Mouse (Mus musculus) midbrain, embryonic 16.5 days (tissue): ENCODE results near the gene Dcakd. TPM values are rescaled to one million over a fixed set of nuclear protein-coding genes. Genes with fewer than 3 reads are reported as not detected.

ENCODE experiments used
- ATAC-seq: fragments of 200-750 bp; cut with Nextera tagmentation; 2 replicates; pipeline ENCODE4 v1.8.0; 2017; ENCODE audit warnings: moderate TSS enrichment
- H3K27ac ChIP-seq: fragments of 300-500 bp; sonication (generic); 2 replicates; pipeline ENCODE4 v1.5.1; 2014; ENCODE audit warnings: mild to moderate bottlenecking, low read length, mixed read lengths
- H3K27me3 ChIP-seq: fragments of 300-500 bp; sonication (generic); 2 replicates; pipeline ENCODE4 v1.6.1; 2014; ENCODE audit warnings: low read depth, low read length, mixed read lengths; ENCODE audit not compliant: control insufficient read depth, insufficient read depth
- H3K36me3 ChIP-seq: fragments of 300-500 bp; sonication (generic); 2 replicates; pipeline ENCODE4 v1.6.1; 2014; ENCODE audit warnings: mild to moderate bottlenecking, low read length, moderate library complexity, mixed read lengths; ENCODE audit not compliant: control insufficient read depth, insufficient read depth
- H3K4me1 ChIP-seq: fragments of 300-500 bp; sonication (generic); 2 replicates; pipeline ENCODE4 v1.6.1; 2014; ENCODE audit warnings: mild to moderate bottlenecking, low read length, mixed read lengths; ENCODE audit not compliant: control insufficient read depth, insufficient read depth
- H3K4me2 ChIP-seq: fragments of 300-500 bp; sonication (generic); 2 replicates; pipeline ENCODE4 v1.6.1; 2014; ENCODE audit warnings: mild to moderate bottlenecking, low read length, mixed read lengths
- H3K4me3 ChIP-seq: fragments of 300-500 bp; sonication (generic); 2 replicates; pipeline ENCODE4 v1.5.1; 2014; ENCODE audit warnings: low read depth, mild to moderate bottlenecking, low read length, moderate library complexity, mixed read lengths
- H3K9ac ChIP-seq: fragments of 300-500 bp; sonication (generic); 2 replicates; pipeline ENCODE4 v1.6.1; 2014; ENCODE audit warnings: low read depth, low read length, mixed read lengths
- H3K9me3 ChIP-seq: fragments of 300-500 bp; sonication (generic); replicated peaks from 2 replicates; pipeline ENCODE4 v1.6.1; 2014; ENCODE audit warnings: mild to moderate bottlenecking, low read length, mixed read lengths; ENCODE audit not compliant: control insufficient read depth, poor library complexity, severe bottlenecking
- WGBS: fragments of 180-500 bp; shearing (Covaris S2); extraction: QIAGEN DNeasy Blood & Tissue Kit; methylation state at CpG from one replicate; pipeline ENCODE4 v1.1.7; 2014; 5-methylcytosine and 5-hydroxymethylcytosine counted together
- polyA plus RNA-seq: library from polyadenylated mRNA; unstranded; fragments of >200 nt; fragmentation: Nextera tagmentation; extraction: Ambion mirVana; gene quantifications from 2 replicates; pipeline ENCODE4 v1.2.1, GENCODE M21; 2015

Dcakd gene
- polyA plus RNA-seq, 1 experiment from 2014 or later = 174 TPM

DNA sequence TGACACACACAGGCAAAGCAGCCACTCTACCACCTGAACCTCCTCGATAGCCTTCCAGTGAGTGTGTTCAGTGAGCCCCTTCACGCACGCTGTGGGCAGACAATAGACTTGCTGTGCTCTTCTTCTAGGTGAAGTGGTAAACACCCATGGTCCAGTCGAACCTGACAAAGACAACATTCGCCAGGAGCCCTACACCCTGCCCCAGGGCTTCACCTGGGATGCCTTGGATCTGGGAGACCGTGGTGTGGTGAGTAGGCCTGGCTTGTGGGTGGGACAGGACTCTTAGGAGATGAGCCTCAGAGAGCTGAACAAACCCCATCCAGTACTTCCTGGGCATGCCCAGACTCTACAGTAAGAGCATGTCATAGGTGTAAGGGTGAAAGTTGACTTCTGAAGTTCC, 23.9 kb upstream of the Dcakd start:
- 93% methylated on average over 6 of the region's 6 CpGs for WGBS
- no peak for ATAC-seq
- Histone ChIP-seq H3K9me3 (no peaks in the 10 kb centered on the region), H3K27ac (no peak overlapping the region), H3K9ac (no peak overlapping the region), H3K4me2 (no peak overlapping the region), H3K4me3 (no peak overlapping the region), H3K27me3 (no peaks in the 10 kb centered on the region), H3K36me3 (peaks cover 8% of the 10 kb centered on the region; the same call in 1 of the 2 replicates), H3K4me1 (no peaks in the 10 kb centered on the region)

DNA sequence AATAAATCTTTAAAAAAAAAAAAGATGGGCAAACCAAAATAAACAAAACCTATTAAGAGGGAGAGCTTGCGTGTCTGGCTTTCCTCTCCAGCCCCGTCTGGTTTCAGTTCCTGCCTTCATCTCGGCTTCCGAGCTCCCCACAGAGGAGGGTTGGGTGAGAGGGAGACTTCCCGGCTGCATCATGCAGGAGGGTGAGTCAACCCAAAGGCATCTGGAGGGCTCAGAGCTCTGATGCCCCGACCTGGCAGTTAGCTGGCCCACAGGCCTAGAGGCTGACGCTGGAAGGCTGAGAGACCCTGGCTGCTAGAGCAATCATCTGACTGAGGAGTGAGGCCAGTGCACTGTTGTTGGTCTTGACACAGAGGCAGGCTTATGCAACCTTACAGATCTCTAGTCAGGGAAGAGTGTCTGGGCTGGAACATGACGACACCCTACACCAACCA, 23.1 kb upstream of the Dcakd start:
- 89% methylated on average over 8 of the region's 8 CpGs for whole genome bisulfite sequencing
- H3K27me3 ChIP-seq = no peaks in the 10 kb centered on the region
- H3K9me3 ChIP-seq = no peaks in the 10 kb centered on the region
- no peaks in the 10 kb centered on the region for H3K4me1 ChIP-seq
- H3K4me3 ChIP-seq = no peak overlapping the region
- no peak overlapping the region for H3K4me2 ChIP-seq
- ATAC-seq = no peak
- H3K27ac ChIP-seq = no peak overlapping the region
- H3K36me3 ChIP-seq = peaks cover 5% of the 10 kb centered on the region; the same call in 1 of the 2 replicates
- H3K9ac ChIP-seq = no peak overlapping the region

DNA sequence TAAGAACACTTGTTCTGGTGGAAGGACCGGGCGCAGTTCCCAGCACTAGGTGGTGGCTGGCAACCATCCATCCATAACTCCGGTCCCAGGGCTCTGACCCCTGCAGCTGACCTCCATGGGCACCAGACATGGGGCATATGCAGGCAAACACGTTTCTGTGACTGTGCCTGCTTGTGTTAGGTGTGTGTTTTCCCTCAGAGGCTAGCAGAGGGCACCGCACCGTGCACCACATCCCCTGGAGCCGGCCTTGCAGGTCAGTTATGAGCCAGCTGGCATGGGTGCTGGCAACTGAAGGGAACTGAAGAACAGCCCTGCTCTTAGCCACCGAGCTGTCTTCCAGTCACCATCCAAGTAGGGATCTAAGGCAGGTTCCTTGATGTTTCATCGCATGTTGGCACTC, 22.0 kb upstream of the Dcakd start:
- no peaks in the 10 kb centered on the region for H3K9me3 ChIP-seq
- H3K27me3 ChIP-seq = no peaks in the 10 kb centered on the region
- no peak overlapping the region for H3K4me3 ChIP-seq
- H3K4me2 ChIP-seq = no peak overlapping the region
- H3K9ac ChIP-seq = no peak overlapping the region
- no peak overlapping the region for H3K27ac ChIP-seq
- peaks cover 8% of the 10 kb centered on the region for H3K36me3 ChIP-seq
- 92% methylated on average over 9 of the region's 9 CpGs for WGBS
- H3K4me1 ChIP-seq = no peaks in the 10 kb centered on the region
- ATAC-seq = no peak

DNA sequence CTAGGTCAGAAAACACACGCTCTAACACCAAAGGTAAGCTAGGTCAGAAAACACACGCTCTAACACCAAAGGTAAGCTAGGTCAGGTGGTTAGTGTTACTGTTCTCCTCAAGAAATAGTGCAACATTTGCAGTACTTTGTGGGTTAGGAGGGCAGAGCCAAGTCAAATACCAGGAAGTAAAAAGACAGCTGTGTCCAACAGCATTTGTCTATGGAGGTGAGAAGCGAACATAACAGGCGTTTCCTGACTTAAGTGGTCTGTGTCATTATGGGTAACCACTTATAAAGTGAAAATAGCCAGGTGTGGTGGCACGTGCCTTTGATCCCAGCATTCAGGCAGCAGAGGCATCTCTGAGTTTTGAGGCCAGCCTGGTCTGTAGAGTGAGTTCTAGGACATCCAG, 21.5 kb upstream of the Dcakd start:
- H3K4me1 ChIP-seq = no peaks in the 10 kb centered on the region
- no peak overlapping the region for H3K4me2 ChIP-seq
- H3K27ac ChIP-seq = no peak overlapping the region
- no peak overlapping the region for H3K9ac ChIP-seq
- no peaks in the 10 kb centered on the region for H3K9me3 ChIP-seq
- WGBS = 94% methylated on average over 5 of the region's 5 CpGs
- H3K27me3 ChIP-seq = no peaks in the 10 kb centered on the region
- H3K4me3 ChIP-seq = no peak overlapping the region
- ATAC-seq = no peak
- peaks cover 13% of the 10 kb centered on the region for H3K36me3 ChIP-seq

DNA sequence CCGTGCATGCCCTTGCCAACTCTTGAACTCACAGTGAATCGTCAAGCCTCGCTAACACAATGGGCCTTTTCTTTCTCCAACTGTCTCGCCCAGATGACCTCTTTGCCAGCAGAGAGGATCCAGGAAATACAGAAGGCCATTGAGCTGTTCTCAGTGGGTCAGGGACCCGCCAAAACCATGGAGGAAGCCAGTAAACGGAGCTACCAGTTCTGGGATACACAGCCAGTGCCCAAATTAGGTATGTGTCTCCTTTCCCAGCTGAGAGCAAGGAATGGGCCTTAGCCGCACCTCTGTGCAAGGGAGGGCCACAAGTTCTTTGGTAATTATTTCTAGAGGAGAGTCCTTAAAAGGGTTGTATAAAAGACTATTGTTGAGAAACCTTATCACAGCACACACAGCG, 18.2 kb upstream of the Dcakd start:
- no peak overlapping the region for H3K27ac ChIP-seq
- no peaks in the 10 kb centered on the region for H3K4me1 ChIP-seq
- no peak for ATAC-seq
- H3K9me3 ChIP-seq = no peaks in the 10 kb centered on the region
- H3K36me3 ChIP-seq = peaks cover 20% of the 10 kb centered on the region
- H3K9ac ChIP-seq = no peak overlapping the region
- 65% methylated on average over 8 of the region's 8 CpGs for WGBS
- no peak overlapping the region for H3K4me3 ChIP-seq
- H3K4me2 ChIP-seq = no peak overlapping the region
- H3K27me3 ChIP-seq = no peaks in the 10 kb centered on the region

DNA sequence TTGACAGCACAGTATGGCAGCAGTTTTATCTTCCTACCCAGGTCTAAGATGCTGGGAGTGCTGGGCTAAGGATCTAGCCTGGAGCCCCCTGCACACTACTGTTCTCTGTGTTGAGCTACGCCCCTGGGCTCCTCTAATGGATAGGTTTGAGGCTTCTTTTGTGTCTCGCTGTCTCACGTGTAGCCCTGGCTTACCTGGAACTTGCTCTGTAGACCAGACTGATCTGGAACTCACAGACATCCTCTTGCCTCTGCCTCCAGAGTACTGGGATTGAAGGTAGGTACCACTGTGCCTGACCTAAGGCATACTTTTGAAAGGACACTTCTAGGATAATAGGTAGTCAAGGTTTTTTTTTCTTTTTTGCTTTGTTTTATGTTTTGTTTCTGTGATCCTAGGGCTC, 15.8 kb upstream of the Dcakd start:
- WGBS = 99% methylated on average over 3 of the region's 3 CpGs
- no peaks in the 10 kb centered on the region for H3K4me1 ChIP-seq
- no peaks in the 10 kb centered on the region for H3K27me3 ChIP-seq
- no peak overlapping the region for H3K4me2 ChIP-seq
- H3K27ac ChIP-seq = no peak overlapping the region
- no peak for ATAC-seq
- H3K36me3 ChIP-seq = peaks cover 20% of the 10 kb centered on the region
- H3K9ac ChIP-seq = no peak overlapping the region
- no peak overlapping the region for H3K4me3 ChIP-seq
- no peaks in the 10 kb centered on the region for H3K9me3 ChIP-seq

DNA sequence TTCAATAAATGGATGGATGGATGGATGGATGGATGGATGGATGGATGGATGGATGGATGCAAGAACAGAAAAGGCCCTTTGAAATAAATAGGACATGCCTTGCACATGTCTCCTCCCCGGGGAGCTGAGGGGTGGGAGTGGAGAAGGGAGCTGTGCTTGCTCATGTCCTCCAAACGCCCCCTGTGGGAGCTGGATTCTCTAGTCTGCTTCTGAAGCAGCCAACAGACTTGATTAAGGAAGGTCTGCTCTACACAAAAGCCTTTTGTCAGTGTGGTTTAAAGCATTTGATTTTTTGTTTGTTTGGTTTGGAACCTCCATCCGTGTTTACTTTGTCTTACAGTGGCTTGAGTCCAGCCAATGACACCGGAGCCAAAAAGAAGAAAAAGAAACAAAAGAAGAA, 14.7 kb upstream of the Dcakd start:
- no peak overlapping the region for H3K4me3 ChIP-seq
- H3K9ac ChIP-seq = no peak overlapping the region
- H3K27ac ChIP-seq = no peak overlapping the region
- H3K27me3 ChIP-seq = no peaks in the 10 kb centered on the region
- peaks cover 20% of the 10 kb centered on the region for H3K36me3 ChIP-seq
- ATAC-seq = no peak
- no peak overlapping the region for H3K4me2 ChIP-seq
- H3K4me1 ChIP-seq = no peaks in the 10 kb centered on the region
- no peaks in the 10 kb centered on the region for H3K9me3 ChIP-seq
- WGBS = 65% methylated on average over 4 of the region's 4 CpGs

DNA sequence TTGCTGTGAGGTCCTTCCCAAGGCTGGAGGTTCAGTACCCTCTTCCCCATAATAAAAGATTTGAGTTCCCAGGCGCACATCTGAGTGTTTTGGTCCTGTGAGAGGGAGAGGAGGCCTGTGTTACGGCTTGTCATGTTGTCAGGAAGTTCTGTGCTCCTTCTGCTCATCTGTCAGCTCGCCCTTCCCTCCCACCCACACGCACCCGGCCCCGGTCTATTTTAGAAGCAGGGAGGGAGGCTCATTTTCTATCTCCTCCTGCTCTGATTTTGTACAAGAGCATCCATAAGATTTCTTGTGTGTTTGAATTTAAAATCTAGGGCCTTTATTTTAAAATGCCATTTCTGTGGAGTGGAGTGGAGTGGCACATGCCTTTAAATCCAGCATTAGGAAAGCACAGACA, 9.9 kb upstream of the Dcakd start:
- Histone ChIP-seq H3K4me1 (no peaks in the 10 kb centered on the region), H3K36me3 (no peaks in the 10 kb centered on the region), H3K4me2 (no peak overlapping the region), H3K27me3 (no peaks in the 10 kb centered on the region), H3K9me3 (no peaks in the 10 kb centered on the region), H3K4me3 (no peak overlapping the region), H3K9ac (no peak overlapping the region), H3K27ac (no peak overlapping the region)
- 93% methylated on average over 6 of the region's 6 CpGs for WGBS
- no peak for ATAC-seq

DNA sequence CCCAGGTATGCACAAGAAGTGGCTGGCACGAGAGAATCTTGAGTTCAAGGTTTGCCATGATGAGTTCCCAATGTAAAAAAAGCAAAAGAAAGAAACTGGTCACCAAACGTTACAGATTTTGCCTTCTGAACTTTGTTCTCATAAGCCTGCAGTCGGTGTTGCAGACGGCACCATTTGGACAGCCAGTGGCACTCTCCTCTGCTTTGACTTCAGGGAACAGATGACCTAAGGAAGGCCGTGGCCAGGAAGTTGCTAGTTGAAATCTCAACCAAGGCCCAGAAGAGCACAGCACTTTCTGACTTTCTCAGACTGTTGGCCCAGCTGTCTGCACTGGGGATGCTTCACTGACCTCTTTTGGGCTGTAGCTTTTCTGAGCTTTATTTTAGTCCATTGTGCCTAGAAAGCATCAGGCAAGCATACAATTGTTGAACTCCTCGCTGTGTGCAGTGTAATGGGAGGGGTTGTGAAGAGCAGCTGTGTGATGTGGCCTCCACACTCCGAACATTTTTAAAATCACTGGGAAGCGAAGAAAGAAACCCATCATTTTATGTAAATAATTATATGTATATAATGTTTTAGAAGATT, 8.8 kb upstream of the Dcakd start:
- Histone ChIP-seq H3K36me3 (no peaks in the 10 kb centered on the region), H3K4me3 (no peak overlapping the region), H3K9me3 (no peaks in the 10 kb centered on the region), H3K9ac (no peak overlapping the region), H3K27me3 (no peaks in the 10 kb centered on the region), H3K4me1 (no peaks in the 10 kb centered on the region; the same call in 1 of the 2 replicates), H3K27ac (no peak overlapping the region), H3K4me2 (no peak overlapping the region)
- ATAC-seq = no peak
- WGBS = 91% methylated on average over 8 of the region's 8 CpGs
